Mouse (Mus musculus) mouse trophoblast stem cell (cell line): Measurements from ENCODE around the gene Nuak2.

Experiments used
- in situ Hi-C, 2 experiments: fragments of 300-500 bp; cut with MseI, MboI; formaldehyde crosslinking; loops; 2 replicates in 1 of 2; 3 replicates in 1 of 2; pipeline ENCODE4 v1.15.1; 2025

Nuak2 gene

DNA sequence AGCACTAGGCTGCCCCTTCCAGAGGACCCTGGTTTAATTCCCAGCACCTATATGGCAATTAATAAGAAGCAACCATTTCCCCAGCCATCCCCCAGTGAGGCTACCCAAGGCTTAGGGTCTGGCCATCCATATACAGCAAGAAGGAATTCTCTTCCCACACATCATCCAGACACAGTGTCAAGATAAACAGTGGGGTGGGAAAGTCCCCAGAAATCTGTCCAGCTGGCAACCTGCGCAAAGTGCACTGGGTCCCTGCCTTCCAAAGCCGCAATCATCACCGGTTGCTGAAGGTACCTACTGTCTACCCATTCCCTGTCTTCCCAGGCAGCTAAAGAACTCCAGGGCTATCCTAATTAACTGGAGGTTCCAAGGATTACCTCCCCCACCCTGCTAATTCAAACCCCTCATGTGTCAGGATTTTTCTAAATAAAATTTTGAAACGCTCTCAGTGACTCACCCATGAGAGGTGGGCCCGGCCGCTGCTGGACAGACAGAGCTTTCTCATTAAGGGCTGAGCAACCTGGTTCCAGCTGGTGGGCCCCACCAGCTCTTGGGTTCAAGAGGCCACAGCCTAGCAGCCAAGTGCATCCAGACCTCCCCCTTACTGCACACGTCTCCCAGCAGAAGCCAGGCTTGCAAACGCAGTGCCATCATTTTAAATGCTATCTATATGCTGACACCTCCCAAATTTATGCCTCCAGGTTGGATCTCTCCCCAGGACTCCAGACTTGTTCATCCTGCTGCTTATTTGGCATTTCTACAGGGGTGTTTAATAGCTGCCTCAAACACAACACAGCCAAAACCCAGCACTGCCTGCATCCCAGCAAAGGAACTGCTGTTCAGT, 60.5 kb downstream of the Nuak2 start:
- in situ Hi-C loops = no loop called here

DNA sequence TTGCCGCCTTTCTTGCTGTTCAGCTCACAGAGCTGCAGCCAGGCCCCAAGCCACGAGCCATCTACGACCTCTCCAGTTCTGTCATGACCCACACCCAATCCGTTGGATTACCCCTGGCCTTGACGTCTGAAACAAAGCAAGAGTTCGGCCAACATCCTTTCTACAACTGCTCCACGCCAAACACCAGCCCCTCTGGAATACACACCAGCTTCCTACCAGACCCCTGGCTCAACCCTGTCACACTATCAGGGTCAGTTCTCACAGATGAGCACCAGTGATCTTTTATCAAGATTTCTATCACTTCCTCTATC, 61.1 kb downstream of the Nuak2 start:
- in situ Hi-C loops = no loop called here

DNA sequence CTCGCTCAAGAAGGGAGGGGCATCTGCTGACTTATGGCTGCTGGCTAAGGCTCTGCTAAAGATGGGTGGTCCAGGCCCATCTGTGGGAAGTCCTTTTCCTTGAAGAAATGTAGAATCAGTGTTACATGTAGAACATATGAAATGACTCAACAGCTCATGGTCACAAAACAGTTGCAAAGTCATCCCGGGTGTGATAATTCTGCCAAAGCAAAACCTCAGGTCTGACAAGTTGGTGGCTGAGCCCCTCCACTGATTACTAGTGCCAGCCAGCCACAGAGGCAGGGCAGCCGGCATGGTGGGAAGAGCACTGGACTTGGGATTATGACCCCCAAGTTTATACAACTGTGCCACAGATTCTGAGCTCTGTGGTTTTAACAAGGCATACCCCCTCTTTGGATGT, 61.9 kb downstream of the Nuak2 start:
- in situ Hi-C loops = no loop called here

- in situ Hi-C loops = no loop called here
These were observed 64.7 kb downstream of the Nuak2 start for GRCm38 (mm10) chr1:132380550-132381100.

- in situ Hi-C loops = no loop called here
These were observed 66.0 kb downstream of the Nuak2 start for GRCm38 (mm10) chr1:132381929-132382328.
